Mouse (Mus musculus) testis, adult 2 months (tissue): Measurements from ENCODE around the gene Nrxn2.

ENCODE experiments used
- CTCF ChIP-seq: fragments of 200-500 bp; IDR thresholded peaks from 2 replicates; pipeline ENCODE4 v1.5.1; 2012; ENCODE audit warnings: low read depth, mild to moderate bottlenecking, inconsistent platforms, low read length, moderate library complexity; ENCODE audit not compliant: control insufficient read depth, insufficient read depth, insufficient replicate concordance
- POLR2A ChIP-seq: fragments of 200-500 bp; IDR thresholded peaks from 2 replicates; pipeline ENCODE4 v1.6.1; 2012; ENCODE audit warnings: low read depth, mild to moderate bottlenecking, inconsistent platforms, low read length, moderate library complexity; ENCODE audit not compliant: control insufficient read depth

DNA sequence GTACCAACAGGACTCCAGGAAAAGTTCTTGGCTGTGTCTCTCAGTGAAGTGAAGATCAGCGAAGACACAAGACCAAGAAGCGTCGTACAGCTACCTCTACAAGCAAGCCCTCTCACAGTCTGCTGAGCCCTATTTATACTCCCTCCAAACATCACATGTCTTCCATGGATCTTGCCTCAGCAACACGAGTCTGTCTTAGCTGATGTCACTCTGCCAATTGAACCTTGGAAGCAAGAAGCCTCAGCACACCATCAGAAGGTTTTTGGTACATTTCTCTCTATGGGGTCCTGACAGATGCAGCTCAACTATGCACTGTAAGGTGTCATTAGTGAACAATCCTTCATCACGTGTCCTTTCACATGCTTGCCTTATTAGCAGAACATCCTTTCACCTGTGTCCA, 152.9 kb downstream of the Nrxn2 start:
- TF ChIP-seq POLR2A (no peak), CTCF (no peak)
